Mouse (Mus musculus): ENCODE results near the gene Dnah5.
A peak's percentile ranks its signal among the peaks of the same experiment; 100 is the strongest.

Dnah5 gene

DNA sequence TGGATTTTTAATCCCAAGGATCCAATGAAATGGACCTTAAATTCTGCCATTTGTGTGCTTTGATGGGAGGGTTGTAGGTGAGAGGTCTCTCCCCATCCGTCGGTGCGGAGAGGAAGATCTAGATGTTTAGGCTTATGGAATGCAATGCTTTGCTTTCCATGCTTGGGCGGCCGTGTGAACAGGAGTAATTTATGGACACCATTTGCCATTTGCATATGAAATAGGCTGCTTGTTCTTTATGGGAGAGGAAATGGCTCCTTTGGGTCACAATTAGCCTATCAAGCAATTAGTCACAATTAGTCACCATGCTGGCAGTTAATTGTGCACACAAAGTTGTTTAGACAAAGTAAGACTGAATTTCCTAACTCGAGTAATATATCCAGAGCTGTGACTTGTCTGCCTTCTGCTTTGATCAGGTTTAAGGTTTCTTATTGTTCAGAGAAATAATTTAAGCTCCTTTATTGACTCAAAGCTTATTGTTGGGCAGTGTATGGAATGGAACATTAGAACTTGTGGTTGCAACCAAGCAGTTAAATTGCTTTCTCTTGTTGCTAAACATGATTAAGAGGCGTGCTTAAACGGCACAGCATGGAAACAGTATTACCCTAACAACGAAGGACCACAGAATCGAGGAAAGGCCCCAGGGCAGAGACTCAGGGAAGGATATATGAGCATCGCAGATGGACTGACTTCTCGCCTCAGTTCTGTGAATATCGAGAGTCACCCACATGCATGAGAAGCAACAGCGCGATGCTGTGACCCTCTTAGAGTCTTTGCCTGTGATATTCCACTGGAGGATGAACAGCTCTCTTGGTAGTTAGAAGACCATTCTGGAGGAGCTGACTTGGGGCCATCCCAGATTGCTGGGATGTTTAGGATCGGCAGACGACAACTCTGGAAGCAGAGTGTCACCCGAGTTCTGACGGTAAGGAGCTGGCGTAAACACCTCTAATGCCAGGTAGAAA, at the start of gene Dnah5:
Gene Dnah5 (plus strand): TSS at position 642 of the 965 bp plus-strand sequence.
- DNase-seq (ENCODE audit: low spot score): no peak

DNA sequence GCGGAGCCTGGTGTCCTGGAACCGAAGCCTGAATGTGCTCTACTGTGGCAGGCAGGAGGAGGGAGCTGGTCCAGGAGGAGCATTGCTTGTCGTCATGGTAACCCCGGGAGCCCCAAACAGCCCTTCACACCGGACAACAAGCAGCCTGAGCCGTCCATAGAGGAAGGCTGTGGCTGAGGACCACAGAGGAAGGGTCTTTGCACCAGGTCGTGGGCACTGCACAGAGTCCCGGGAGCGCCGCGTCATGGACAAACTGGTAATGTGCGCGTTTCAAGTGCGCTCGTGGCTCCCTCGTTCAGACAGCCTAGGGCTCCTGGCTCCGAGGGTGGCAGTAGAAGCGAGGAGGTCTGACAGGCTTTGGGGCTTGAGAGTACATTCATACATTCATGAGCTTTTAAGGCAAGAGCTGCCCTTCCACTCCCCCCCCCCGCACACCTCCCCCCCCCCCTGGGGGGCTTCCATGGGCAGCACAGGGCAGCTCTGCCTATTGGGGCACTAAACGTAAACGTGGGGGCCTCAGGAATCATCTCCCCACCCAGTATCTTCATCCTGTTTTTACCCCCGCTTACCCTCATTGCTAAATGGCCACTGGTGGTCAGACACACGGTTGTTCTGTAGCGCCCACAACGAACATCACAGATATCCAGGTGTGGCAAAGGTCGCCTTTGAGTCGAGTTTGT, 48.6 kb upstream of the Dnah5 start:
- no peak for DNase-seq (ENCODE audit: low spot score)

DNA sequence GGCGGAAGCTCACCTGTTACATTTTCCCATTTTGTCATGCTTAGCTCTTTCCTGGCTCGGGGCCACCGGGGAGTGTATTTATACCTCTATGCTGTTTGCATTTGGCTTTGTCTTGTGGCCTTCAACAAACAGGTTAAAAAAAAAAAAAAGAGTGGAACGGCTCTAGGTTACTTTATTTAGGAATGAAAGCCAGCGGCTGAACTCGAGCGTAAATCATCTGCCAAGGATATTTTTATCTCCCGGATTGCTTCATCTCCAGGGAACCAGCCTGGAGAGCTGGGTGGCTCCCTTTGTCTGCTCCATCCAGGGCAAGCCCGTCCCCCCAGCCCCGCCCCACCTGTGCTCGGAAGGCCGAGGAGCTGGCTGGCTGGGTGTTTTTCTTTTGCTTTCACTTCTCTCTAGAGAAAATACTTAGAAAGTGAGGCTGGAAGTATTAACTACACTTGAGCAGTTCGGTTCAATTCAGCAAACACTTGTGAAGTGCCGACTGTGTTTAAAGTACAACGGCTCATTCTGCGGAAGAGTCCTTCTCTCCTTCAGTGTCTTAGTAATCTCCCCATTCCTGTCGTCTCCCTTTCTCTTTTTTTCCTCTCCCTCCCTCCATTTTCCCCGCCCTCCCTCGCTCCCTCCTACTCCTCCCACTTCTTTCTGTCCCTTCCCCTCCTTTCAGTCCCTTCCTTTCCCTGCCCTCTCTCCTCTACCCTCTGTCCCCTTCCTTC, 44.6 kb upstream of the Dnah5 start:
- DNase-seq (ENCODE audit: low spot score): peak; percentile 19

DNA sequence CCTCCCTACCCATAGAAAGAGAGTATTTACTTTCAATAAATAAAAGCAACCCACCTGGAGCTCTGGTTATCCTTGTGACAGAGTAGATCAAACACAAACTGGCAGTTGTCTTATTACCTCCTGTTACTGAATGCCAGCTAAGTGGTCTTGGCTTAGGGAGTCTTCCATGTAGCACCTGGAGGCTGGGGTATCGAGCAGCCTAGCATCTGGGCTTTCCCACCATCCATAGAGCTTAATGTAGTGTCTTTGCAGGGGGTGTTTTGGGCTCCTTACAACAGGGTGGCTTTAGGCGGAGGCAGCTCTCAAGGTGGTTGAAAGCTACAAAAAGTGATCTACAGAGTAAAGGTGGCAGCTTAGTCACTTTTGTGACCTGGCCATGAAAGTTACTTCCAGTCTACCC, 41.3 kb upstream of the Dnah5 start:
- no peak for DNase-seq (ENCODE audit: low spot score)

- no peak for DNase-seq (ENCODE audit: low spot score)
Measured at GRCm38 (mm10) chr15:28165234-28165633, 38.3 kb upstream of the Dnah5 start.

DNA sequence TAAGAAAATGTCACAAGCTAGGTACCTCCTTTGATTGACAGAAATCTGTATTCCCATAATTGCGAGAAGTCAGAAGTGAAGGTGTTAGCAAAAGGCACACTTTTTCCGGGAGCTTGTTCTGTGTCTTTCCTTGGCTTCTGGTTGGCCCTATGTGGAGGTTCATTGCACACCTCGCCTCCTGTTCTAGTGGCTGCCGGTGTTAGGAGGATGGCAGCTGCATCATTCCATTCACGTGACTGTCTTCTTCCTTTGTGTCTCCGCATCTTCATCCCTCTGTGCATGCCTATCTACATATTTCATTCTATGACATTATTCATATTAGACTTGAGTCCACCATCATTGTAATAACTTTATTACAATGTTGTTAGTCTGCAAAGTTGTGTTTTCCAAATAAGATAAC, 37.5 kb upstream of the Dnah5 start:
- DNase-seq (ENCODE audit: low spot score): no peak

DNA sequence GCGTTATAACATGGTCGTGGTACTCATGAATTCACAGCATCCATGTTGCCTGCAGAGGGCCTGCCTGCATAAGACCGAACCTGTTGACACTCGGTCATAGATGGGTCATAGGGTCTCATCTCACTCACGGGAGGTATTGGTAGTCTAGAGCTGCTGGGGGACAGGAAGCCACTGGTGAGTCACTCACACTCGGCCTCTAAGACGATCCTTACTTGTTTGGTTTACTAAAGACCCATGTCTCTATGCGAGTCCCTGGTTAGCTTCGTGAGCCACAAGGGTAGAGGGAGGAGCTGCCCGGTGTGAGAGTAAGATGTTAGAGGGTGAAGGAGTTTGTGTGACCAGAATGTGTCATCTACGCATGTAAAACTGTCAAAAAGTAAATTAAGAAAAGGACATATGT, 24.6 kb upstream of the Dnah5 start:
- DNase-seq (ENCODE audit: low spot score): no peak

DNA sequence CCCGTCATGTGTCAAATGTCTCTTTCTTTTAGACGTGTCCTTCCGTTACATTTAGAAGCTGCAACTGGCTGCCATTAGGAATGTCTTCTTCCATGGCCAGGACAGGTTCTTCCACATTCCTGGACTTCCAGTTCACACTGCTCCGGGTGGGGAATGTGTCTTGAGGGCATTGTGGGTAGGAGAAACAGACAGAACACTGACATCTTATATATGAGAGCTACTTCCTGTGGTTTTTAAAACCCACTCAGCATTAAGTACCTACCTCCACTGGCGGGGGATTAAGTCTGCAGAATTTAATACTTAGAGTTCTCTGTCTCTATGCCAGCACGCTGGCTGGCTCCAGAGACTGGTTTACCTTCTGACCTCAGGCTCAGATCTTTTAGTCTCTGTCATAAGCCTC, 24.0 kb upstream of the Dnah5 start:
- DNase-seq (ENCODE audit: low spot score): no peak

GRCm38 (mm10) chr15:28181862-28182261, 21.7 kb upstream of the Dnah5 start:
- peak; percentile 33 for DNase-seq (ENCODE audit: low spot score)

GRCm38 (mm10) chr15:28182567-28182966, 21.0 kb upstream of the Dnah5 start:
- DNase-seq (ENCODE audit: low spot score): no peak

- DNase-seq (ENCODE audit: low spot score): peak; percentile 46
Measured at GRCm38 (mm10) chr15:28187472-28188360, 15.8 kb upstream of the Dnah5 start.

GRCm38 (mm10) chr15:28188361-28189011, 15.1 kb upstream of the Dnah5 start:
- no peak for DNase-seq (ENCODE audit: low spot score)

- DNase-seq (ENCODE audit: low spot score): no peak
Measured at GRCm38 (mm10) chr15:28189668-28190067, 13.9 kb upstream of the Dnah5 start.

GRCm38 (mm10) chr15:28198609-28199008, 4.9 kb upstream of the Dnah5 start:
- no peak for DNase-seq (ENCODE audit: low spot score)

- no peak for DNase-seq (ENCODE audit: low spot score)
Measured at GRCm38 (mm10) chr15:28204626-28205025, 1.1 kb downstream of the Dnah5 start.

DNA sequence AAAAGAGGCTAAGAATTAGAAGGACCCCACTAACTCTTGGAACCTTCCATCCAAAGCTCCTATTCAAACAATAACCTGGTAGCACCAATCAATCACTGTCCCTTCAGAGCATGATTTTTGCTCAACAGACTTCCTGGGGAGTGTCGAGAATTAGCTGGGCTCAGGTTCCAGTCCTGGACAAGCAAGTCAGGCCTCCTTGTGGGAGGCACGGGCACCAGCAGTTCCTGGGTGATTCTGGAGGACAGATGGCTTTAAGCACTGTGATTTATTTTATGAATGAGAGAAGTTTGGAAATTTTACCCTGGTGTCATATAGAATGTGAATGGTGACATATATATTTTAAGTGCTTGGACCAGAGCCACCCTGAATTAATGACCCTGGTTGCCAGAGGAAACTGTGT, 4.0 kb downstream of the Dnah5 start:
- DNase-seq (ENCODE audit: low spot score): no peak

- DNase-seq (ENCODE audit: low spot score): no peak
Measured at GRCm38 (mm10) chr15:28213057-28213456, 9.5 kb downstream of the Dnah5 start.

GRCm38 (mm10) chr15:28216358-28216757, 12.8 kb downstream of the Dnah5 start:
- DNase-seq (ENCODE audit: low spot score): no peak

DNA sequence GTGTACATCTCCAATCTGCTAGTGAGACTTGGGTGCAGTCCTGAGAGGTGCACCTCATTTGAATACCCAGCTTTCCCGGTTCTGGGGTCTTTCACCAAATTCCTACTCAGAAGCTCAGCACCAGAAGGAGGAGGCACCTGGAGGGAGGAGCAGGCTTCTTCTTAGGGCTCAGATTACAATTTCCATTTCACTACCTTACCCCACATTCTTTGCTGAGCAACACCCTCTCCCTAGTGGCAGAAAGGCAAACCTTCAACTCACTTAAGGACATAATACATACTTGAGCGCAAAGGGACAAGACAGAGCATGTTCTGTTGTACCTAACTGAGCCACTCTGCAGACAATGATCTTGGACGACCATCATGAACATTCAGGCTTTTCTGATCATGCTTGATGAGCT, 23.8 kb downstream of the Dnah5 start:
- no peak for DNase-seq (ENCODE audit: low spot score)

GRCm38 (mm10) chr15:28260250-28260649, 56.7 kb downstream of the Dnah5 start:
- DNase-seq (ENCODE audit: low spot score): no peak

GRCm38 (mm10) chr15:28299438-28299837, 95.9 kb downstream of the Dnah5 start:
- DNase-seq (ENCODE audit: low spot score): no peak
